Mouse (Mus musculus): Measurements from ENCODE around the gene Cry2.

DNA sequence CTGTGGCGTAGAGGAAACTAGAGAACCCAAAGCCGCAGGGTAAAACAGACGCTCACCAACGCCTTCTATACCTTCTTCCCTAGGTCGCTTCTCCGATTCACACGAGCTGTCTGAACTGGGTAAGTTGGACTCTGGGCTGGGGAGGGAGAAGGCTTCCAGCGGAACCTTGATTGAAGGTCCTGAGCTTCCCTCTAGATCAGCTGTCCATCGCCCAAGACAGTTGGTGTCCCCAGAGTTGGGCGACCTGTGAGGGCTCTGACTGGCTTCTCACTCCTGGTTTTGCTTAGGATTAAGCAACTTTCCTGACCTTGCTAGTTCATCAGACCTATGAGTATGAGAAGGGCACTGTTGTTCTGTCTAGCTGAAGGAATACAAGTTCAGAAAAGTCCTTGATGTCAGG is 58.1 kb downstream of the Cry2 start:
- TF ChIP-seq POLR2A (IDR thresholded peaks at IDR 0.05; ENCODE audit: insufficient read depth, low read depth, low read length) (no peak), CTCF (IDR thresholded peaks at IDR 0.05) (no peak), EP300 (IDR thresholded peaks at IDR 0.05; ENCODE audit: insufficient read depth, low read depth, low read length) (no peak)
